Mouse (Mus musculus): Measurements from ENCODE around the gene Vmn1r218. TPM values are rescaled to one million over a fixed set of nuclear protein-coding genes. Genes with fewer than 3 reads are reported as not detected.
"Not testable (repeated sequence)": the region's sequence is repeated elsewhere in the genome, so short reads cannot be mapped to it uniquely, and the experiment has no call there.

The Vmn1r218 gene
- not detected in 2 replicates for total RNA-seq (2014; fragmentation: Nextera tagmentation)
- not detected in 2 replicates for total RNA-seq (2017)

- ATAC-seq (replicated peaks; ENCODE audit: poor library complexity, severe bottlenecking) = no peak
These were observed at the start of gene Vmn1r218 for GRCm38 (mm10) chr13:23133099-23133498. Gene Vmn1r218, plus strand, starts transcription at chr13:23133155.

- no peak for ATAC-seq (replicated peaks; ENCODE audit: poor library complexity, severe bottlenecking)
These were observed 38.6 kb upstream of the Vmn1r218 start for GRCm38 (mm10) chr13:23094386-23094785.

GRCm38 (mm10) chr13:23118126-23118525 lies 14.8 kb upstream of the Vmn1r218 start, which contains the start of gene Vmn1r217:
Gene Vmn1r217, minus strand, starts transcription at chr13:23118226.
- not testable (repeated sequence) for ATAC-seq (replicated peaks; ENCODE audit: poor library complexity, severe bottlenecking)

GRCm38 (mm10) chr13:23120611-23121010 lies 12.3 kb upstream of the Vmn1r218 start:
- no peak for ATAC-seq (replicated peaks; ENCODE audit: poor library complexity, severe bottlenecking)

GRCm38 (mm10) chr13:23133501-23133900 lies 546 bp downstream of the Vmn1r218 start:
- no peak for ATAC-seq (replicated peaks; ENCODE audit: poor library complexity, severe bottlenecking)

GRCm38 (mm10) chr13:23138880-23139279 lies 5.9 kb downstream of the Vmn1r218 start:
- no peak for ATAC-seq (replicated peaks; ENCODE audit: poor library complexity, severe bottlenecking)

GRCm38 (mm10) chr13:23157848-23158247 lies 24.9 kb downstream of the Vmn1r218 start:
- no peak for ATAC-seq (replicated peaks; ENCODE audit: poor library complexity, severe bottlenecking)

- no peak for ATAC-seq (replicated peaks; ENCODE audit: poor library complexity, severe bottlenecking)
These were observed 26.1 kb downstream of the Vmn1r218 start, which contains the start of gene Vmn1r219 for GRCm38 (mm10) chr13:23159012-23159411. Gene Vmn1r219, plus strand, starts transcription at chr13:23159312.

GRCm38 (mm10) chr13:23166471-23166870 lies 33.5 kb downstream of the Vmn1r218 start:
- ATAC-seq (replicated peaks; ENCODE audit: poor library complexity, severe bottlenecking) = not testable (repeated sequence)

- no peak for ATAC-seq (replicated peaks; ENCODE audit: poor library complexity, severe bottlenecking)
These were observed 54.9 kb downstream of the Vmn1r218 start, which contains the start of gene Vmn1r220 for GRCm38 (mm10) chr13:23187875-23188274. Gene Vmn1r220, minus strand, starts transcription at chr13:23187975.

Other genes starting within 250 kb of the Vmn1r218 start
- gene Vmn1r212, start 248.9 kb upstream of the Vmn1r218 start, total RNA-seq (2014; fragmentation: Nextera tagmentation) = not detected in 2 replicates
- gene Vmn1r212, start 248.9 kb upstream of the Vmn1r218 start, total RNA-seq (2017) = not detected in 2 replicates
- gene Vmn1r213, start 125.5 kb upstream of the Vmn1r218 start, total RNA-seq (2014; fragmentation: Nextera tagmentation) = not detected in 2 replicates
- gene Vmn1r213, start 125.5 kb upstream of the Vmn1r218 start, total RNA-seq (2017) = not detected in 2 replicates
- not detected in 2 replicates for gene Vmn1r214, start 102.7 kb upstream of the Vmn1r218 start, total RNA-seq (2014; fragmentation: Nextera tagmentation)
- gene Vmn1r214, start 102.7 kb upstream of the Vmn1r218 start, total RNA-seq (2017) = not detected in 2 replicates
- gene Vmn1r215, start 65.1 kb upstream of the Vmn1r218 start, total RNA-seq (2014; fragmentation: Nextera tagmentation) = not detected in 2 replicates
- not detected in 2 replicates for gene Vmn1r215, start 65.1 kb upstream of the Vmn1r218 start, total RNA-seq (2017)
- gene Vmn1r217, start 14.9 kb upstream of the Vmn1r218 start, total RNA-seq (2014; fragmentation: Nextera tagmentation) = not detected in 2 replicates
- gene Vmn1r217, start 14.9 kb upstream of the Vmn1r218 start, total RNA-seq (2017) = not detected in 2 replicates
- gene Vmn1r219, start 26.2 kb downstream of the Vmn1r218 start, total RNA-seq (2014; fragmentation: Nextera tagmentation) = not detected in 2 replicates
- gene Vmn1r219, start 26.2 kb downstream of the Vmn1r218 start, total RNA-seq (2017) = not detected in 2 replicates
- not detected in 2 replicates for gene Vmn1r220, start 54.8 kb downstream of the Vmn1r218 start, total RNA-seq (2014; fragmentation: Nextera tagmentation)
- gene Vmn1r220, start 54.8 kb downstream of the Vmn1r218 start, total RNA-seq (2017) = not detected in 2 replicates
- not detected in 2 replicates for gene Vmn1r221, start 81.0 kb downstream of the Vmn1r218 start, total RNA-seq (2014; fragmentation: Nextera tagmentation)
- gene Vmn1r221, start 81.0 kb downstream of the Vmn1r218 start, total RNA-seq (2017) = not detected in 2 replicates
- gene Vmn1r222, start 102.8 kb downstream of the Vmn1r218 start, total RNA-seq (2014; fragmentation: Nextera tagmentation) = not detected in 2 replicates
- gene Vmn1r222, start 102.8 kb downstream of the Vmn1r218 start, total RNA-seq (2017) = not detected in 2 replicates
- gene Vmn1r223, start 114.0 kb downstream of the Vmn1r218 start, total RNA-seq (2014; fragmentation: Nextera tagmentation) = not detected in 2 replicates
- gene Vmn1r223, start 114.0 kb downstream of the Vmn1r218 start, total RNA-seq (2017) = not detected in 2 replicates
- gene Zfp322a, start 236.1 kb downstream of the Vmn1r218 start, total RNA-seq (2014; fragmentation: Nextera tagmentation) = 21.8 and 34.5 TPM in 2 replicates
- gene Zfp322a, start 236.1 kb downstream of the Vmn1r218 start, total RNA-seq (2017) = 43.7 and 71.1 TPM in 2 replicates